Mouse (Mus musculus) embryonic facial prominence, embryonic 15.5 days (tissue): Measurements from ENCODE around the gene Taar5. TPM values are rescaled to one million over a fixed set of nuclear protein-coding genes. Genes with fewer than 3 reads are reported as not detected.

Experiments used
- ATAC-seq: fragments of 200-750 bp; cut with Nextera tagmentation; 2 replicates; pipeline ENCODE4 v1.8.0; 2017; ENCODE audit warnings: low read depth, moderate TSS enrichment; ENCODE audit not compliant: insufficient number of reproducible peaks, low FRiP score, low TSS enrichment
- H3K27ac ChIP-seq: fragments of 300-500 bp; sonication (generic); replicated peaks from 2 replicates; pipeline ENCODE4 v1.5.1; 2015; ENCODE audit warnings: mild to moderate bottlenecking, inconsistent platforms
- H3K27me3 ChIP-seq: fragments of 300-500 bp; sonication (generic); 2 replicates; pipeline ENCODE4 v1.6.1; 2015; ENCODE audit warnings: inconsistent platforms
- H3K36me3 ChIP-seq: fragments of 300-500 bp; sonication (generic); 2 replicates; pipeline ENCODE4 v1.6.1; 2015; ENCODE audit warnings: mild to moderate bottlenecking, inconsistent platforms
- H3K4me1 ChIP-seq: fragments of 300-500 bp; sonication (generic); 2 replicates; pipeline ENCODE4 v1.6.1; 2015; ENCODE audit warnings: inconsistent platforms
- H3K4me2 ChIP-seq: fragments of 300-500 bp; sonication (generic); replicated peaks from 2 replicates; pipeline ENCODE4 v1.6.1; 2015; ENCODE audit warnings: mild to moderate bottlenecking, inconsistent platforms
- H3K4me3 ChIP-seq: fragments of 300-500 bp; sonication (generic); replicated peaks from 2 replicates; pipeline ENCODE4 v1.5.1; 2015; ENCODE audit warnings: mild to moderate bottlenecking, inconsistent platforms
- H3K9ac ChIP-seq: fragments of 300-500 bp; sonication (generic); 2 replicates; pipeline ENCODE4 v1.6.1; 2015; ENCODE audit warnings: inconsistent platforms
- H3K9me3 ChIP-seq: fragments of 300-500 bp; sonication (generic); replicated peaks from 2 replicates; pipeline ENCODE4 v1.6.1; 2016; ENCODE audit warnings: inconsistent platforms
- WGBS: fragments of 180-500 bp; shearing (Covaris S2); methylation state at CpG from one replicate; pipeline ENCODE4 v1.1.7; 2015; 5-methylcytosine and 5-hydroxymethylcytosine counted together
- polyA plus RNA-seq: library from polyadenylated mRNA; unstranded; fragments of >200 nt; fragmentation: Nextera tagmentation; extraction: Ambion mirVana; gene quantifications from 2 replicates; pipeline ENCODE4 v1.2.1, GENCODE M21; 2015

Gene Taar5
- polyA plus RNA-seq: not detected in 2 replicates

DNA sequence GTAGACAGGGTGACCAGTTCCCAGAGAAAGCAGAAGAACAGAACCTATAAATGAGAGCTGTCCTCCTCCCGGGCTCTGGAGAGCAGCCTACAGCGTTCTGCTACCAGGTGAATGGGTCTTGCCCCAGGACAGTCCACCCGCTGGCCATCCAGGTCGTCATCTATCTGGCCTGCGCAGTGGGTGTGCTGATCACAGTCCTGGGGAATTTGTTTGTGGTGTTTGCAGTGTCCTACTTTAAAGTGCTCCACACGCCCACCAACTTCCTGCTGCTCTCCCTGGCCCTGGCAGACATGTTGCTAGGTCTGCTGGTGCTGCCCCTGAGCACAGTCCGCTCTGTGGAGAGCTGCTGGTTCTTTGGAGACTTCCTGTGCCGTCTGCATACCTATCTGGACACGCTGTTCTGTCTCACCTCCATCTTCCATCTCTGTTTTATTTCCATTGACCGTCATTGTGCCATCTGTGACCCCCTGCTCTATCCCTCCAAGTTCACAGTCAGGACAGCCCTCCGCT, at the start of gene Taar5:
Taar5 (plus strand) TSS at position 51 of the 510 bp plus-strand sequence.
- Histone ChIP-seq H3K9ac (no peak within 1 kb of the TSS), H3K27ac (no peak within 1 kb of the TSS), H3K4me1 (no peaks in the 10 kb centered on the region), H3K4me2 (no peak within 1 kb of the TSS), H3K9me3 (no peaks in the 10 kb centered on the region), H3K27me3 (no peaks in the 10 kb centered on the region), H3K36me3 (no peaks in the 10 kb centered on the region), H3K4me3 (no peak within 1 kb of the TSS)
- no peak for ATAC-seq
- WGBS: 88% methylated on average over 11 of the region's 11 CpGs

DNA sequence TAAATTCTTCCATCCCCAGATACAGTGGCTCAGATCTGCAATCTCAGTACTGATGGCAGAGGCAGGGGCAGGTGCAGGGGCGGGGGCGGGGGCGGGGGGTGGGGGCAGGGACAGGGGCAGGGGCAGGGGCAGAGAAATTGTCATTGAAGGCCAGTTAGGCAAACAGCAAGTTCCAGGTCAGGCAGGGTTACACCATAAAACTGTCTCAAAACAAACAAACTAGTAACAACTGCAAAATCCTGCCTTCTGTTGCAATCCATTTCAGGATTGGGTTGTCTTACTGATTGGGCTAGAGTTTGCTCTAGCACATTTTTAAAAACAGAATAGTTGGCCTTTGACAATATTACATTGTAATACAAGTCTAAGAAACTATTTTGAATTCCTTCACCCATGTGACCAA, 48.0 kb upstream of the Taar5 start:
- Histone ChIP-seq H3K36me3 (no peaks in the 10 kb centered on the region), H3K4me1 (no peaks in the 10 kb centered on the region), H3K27me3 (no peaks in the 10 kb centered on the region), H3K9ac (no peak overlapping the region), H3K4me2 (no peak overlapping the region), H3K4me3 (no peak overlapping the region), H3K9me3 (no peaks in the 10 kb centered on the region), H3K27ac (no peak overlapping the region)
- 79% methylated on average over 3 of the region's 3 CpGs for WGBS
- ATAC-seq: no peak

DNA sequence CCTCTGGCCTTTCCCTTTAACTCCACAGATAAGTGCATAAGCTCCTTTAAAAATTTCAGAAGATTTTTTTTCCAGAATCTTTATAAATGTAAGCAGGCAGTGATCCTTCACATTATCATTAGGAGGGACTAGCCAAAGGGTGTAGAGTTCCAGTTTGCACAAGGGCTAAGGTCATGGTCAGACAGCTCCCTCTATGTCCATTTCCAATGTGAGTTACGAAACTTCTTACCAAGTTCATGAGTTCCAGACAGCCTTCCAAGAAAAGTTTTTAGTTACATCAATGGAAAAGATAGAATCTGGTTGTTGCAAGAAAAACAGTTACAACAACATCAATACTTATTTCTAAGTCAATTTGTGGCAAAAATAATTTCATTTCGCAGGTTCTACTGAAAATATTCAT, 46.6 kb upstream of the Taar5 start:
- WGBS: 79% methylated on average over 2 of the region's 2 CpGs
- Histone ChIP-seq H3K9me3 (no peaks in the 10 kb centered on the region), H3K9ac (no peak overlapping the region), H3K27ac (no peak overlapping the region), H3K4me3 (no peak overlapping the region), H3K36me3 (no peaks in the 10 kb centered on the region), H3K4me1 (no peaks in the 10 kb centered on the region), H3K4me2 (no peak overlapping the region), H3K27me3 (no peaks in the 10 kb centered on the region)
- no peak for ATAC-seq

DNA sequence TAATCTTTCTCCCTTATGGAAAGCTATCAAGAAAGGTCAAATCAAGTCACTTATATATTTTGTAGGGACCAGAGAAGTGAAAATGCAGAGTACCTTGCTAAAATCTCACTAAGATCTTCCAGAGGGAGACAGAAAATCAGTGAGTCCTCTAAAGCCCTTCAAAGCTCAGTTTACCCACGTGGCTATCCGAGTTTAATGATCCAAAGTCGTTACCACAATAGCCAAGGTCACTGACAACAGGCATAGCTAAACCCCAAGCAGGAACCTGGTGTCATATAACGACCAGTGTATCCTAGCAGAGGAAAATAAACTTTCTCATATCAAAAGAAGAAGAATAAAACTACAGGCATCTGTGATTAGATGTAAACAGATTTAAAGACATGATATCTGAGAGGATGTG, 32.9 kb upstream of the Taar5 start:
- Histone ChIP-seq H3K4me2 (no peak overlapping the region), H3K27ac (no peak overlapping the region), H3K36me3 (no peaks in the 10 kb centered on the region), H3K4me3 (no peak overlapping the region), H3K27me3 (no peaks in the 10 kb centered on the region), H3K9ac (no peak overlapping the region), H3K4me1 (no peaks in the 10 kb centered on the region), H3K9me3 (no peaks in the 10 kb centered on the region)
- no peak for ATAC-seq
- WGBS: 35% methylated on average over 4 of the region's 4 CpGs

DNA sequence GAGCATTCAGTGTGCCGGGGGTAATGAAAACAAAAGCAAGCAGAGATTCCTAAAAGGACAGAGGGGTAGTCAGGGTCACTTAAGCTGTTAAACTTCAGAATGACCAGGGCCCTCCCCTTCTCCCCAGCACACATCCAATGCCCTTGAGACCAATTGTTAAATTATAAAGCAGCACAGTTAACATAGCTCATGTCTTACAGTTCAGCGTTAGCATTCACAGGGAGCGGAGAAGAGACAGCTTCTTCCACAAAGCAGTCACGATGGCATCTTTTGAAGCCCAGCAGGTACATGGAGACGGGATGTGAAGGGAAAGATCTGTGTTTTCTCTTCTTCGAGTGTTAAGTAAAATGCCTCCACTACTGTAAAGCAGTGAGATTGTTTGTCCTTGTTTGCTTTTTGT, 32.2 kb upstream of the Taar5 start, which contains the start of gene Taar2:
Taar2 (plus strand) TSS at position 261 of the 400 bp plus-strand sequence.
- no peak within 1 kb of the TSS for H3K4me3 ChIP-seq
- H3K27me3 ChIP-seq: no peaks in the 10 kb centered on the region
- no peak for ATAC-seq
- H3K9me3 ChIP-seq: no peaks in the 10 kb centered on the region
- H3K36me3 ChIP-seq: no peaks in the 10 kb centered on the region
- no peak within 1 kb of the TSS for H3K4me2 ChIP-seq
- H3K4me1 ChIP-seq: no peaks in the 10 kb centered on the region
- WGBS: 63% methylated on average over 6 of the region's 6 CpGs
- no peak within 1 kb of the TSS for H3K27ac ChIP-seq
- H3K9ac ChIP-seq: no peak within 1 kb of the TSS

DNA sequence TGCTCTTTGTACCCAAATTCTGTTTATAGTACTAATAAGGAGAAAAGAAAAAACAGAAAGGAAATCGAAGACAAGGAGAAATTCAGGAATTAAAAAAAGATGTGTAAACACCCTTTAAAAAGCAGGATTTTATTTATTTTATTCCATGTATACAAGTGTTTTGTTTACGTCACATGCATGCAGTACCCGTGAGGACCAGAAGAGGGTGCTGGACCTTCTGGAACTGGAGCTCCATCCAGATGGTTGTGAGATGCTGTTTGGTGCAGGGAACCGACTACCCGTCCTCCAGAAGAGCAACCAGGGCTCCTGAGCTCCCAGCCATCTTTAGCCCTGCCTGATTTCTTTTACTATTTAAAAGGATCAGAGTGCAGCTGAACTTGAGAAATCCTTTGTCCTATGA, 28.0 kb upstream of the Taar5 start:
- no peaks in the 10 kb centered on the region for H3K27me3 ChIP-seq
- H3K9ac ChIP-seq: no peak overlapping the region
- 66% methylated on average over 5 of the region's 5 CpGs for WGBS
- no peak overlapping the region for H3K4me2 ChIP-seq
- H3K9me3 ChIP-seq: no peaks in the 10 kb centered on the region
- no peaks in the 10 kb centered on the region for H3K36me3 ChIP-seq
- ATAC-seq: no peak
- no peaks in the 10 kb centered on the region for H3K4me1 ChIP-seq
- H3K4me3 ChIP-seq: no peak overlapping the region
- no peak overlapping the region for H3K27ac ChIP-seq

DNA sequence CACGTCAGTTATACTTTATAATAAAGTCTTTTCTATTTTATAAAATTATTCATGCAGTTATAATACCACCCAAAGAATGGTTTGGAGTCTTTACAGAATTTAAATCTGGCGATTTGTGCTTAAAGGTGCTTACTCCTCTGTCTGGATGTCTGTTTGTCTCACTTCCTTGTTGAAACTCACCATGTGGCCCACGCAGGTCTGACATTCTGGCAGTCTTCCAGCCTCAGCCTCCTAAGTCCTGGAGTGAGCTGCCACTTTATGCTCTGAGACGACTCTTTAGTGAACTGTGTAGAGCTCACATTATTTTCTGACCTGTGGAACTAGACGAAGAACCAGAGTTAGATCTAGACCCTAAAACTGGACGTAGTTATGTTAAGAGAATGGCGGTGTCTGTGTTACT, 22.5 kb upstream of the Taar5 start:
- Histone ChIP-seq H3K27ac (no peak overlapping the region), H3K4me3 (no peak overlapping the region)
- ATAC-seq: no peak

DNA sequence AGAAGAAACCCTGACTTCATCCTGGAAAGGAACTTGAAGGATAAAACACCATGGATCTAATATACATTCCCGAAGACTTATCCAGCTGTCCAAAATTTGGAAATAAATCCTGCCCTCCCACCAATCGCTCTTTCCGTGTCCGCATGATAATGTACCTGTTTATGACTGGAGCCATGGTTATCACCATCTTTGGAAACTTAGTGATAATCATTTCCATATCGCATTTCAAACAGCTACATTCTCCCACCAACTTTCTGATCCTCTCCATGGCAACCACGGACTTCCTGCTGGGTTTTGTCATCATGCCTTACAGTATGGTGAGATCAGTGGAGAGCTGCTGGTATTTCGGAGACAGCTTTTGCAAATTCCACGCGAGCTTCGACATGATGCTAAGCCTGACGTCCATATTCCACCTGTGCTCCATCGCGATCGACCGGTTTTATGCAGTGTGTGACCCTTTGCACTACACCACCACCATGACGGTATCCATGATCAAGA, 20.9 kb upstream of the Taar5 start, which contains the start of gene Taar3:
Taar3 (plus strand) TSS at position 51 of the 498 bp plus-strand sequence.
- Histone ChIP-seq H3K4me2 (no peak within 1 kb of the TSS), H3K27ac (no peak within 1 kb of the TSS), H3K4me1 (no peaks in the 10 kb centered on the region), H3K9me3 (no peaks in the 10 kb centered on the region), H3K9ac (no peak within 1 kb of the TSS), H3K27me3 (no peaks in the 10 kb centered on the region), H3K4me3 (no peak within 1 kb of the TSS), H3K36me3 (no peaks in the 10 kb centered on the region)
- 81% methylated on average over 16 of the region's 16 CpGs for WGBS
- ATAC-seq: no peak

More for the DNA sequence above, 22.5 kb upstream of the Taar5 start:
- Histone ChIP-seq H3K9me3 (no peaks in the 10 kb centered on the region), H3K4me2 (no peak overlapping the region), H3K27me3 (no peaks in the 10 kb centered on the region), H3K9ac (no peak overlapping the region), H3K4me1 (no peaks in the 10 kb centered on the region), H3K36me3 (no peaks in the 10 kb centered on the region)
- WGBS: 64% methylated on average over 7 of the region's 7 CpGs

DNA sequence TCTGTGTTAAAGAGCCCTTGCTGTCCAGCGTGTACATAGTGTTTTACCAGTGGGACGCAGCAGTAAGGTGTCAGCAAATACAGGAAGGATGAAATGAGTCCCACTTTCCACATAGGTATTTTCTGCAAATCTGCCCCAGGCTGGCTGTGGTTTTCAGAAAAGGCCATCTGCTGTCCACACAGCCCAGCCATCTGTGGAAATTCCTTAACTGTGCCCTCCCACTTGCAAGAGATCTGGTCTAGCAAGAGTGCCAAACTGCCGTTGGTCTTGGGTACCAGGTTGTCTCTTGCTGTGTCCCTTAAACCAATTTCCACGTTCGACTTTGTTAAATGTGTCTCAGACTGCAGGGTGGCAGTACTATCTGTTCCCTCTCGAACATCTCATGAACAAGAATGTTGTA, 18.8 kb upstream of the Taar5 start:
- WGBS: 76% methylated on average over 6 of the region's 6 CpGs
- no peak for ATAC-seq

DNA sequence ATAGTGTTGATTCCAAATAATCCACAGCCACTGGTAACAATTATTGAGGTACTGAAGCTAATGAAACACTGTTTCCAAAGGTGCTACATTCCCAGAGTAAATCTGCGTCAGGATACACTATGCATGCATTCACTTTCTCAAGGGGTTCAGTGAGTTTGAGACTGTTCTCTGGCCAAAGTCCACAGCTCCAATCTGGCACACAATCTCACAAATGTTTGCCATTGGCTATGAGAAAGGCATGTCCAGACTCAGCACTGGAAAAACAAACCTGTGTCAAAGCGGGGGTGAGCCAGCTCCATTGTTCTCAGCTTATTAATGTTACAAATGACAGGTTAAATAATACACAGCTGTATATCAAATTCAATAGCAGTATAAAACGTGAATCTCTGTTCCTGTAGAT, 11.4 kb upstream of the Taar5 start:
- Histone ChIP-seq H3K4me1 (no peaks in the 10 kb centered on the region), H3K27me3 (no peaks in the 10 kb centered on the region), H3K36me3 (no peaks in the 10 kb centered on the region), H3K9me3 (no peaks in the 10 kb centered on the region), H3K9ac (no peak overlapping the region), H3K4me3 (no peak overlapping the region), H3K27ac (no peak overlapping the region), H3K4me2 (no peak overlapping the region)
- ATAC-seq: no peak
- WGBS: 45% methylated on average over 3 of the region's 3 CpGs

More for the DNA sequence above, 18.8 kb upstream of the Taar5 start:
- H3K4me2 ChIP-seq: no peak overlapping the region
- no peaks in the 10 kb centered on the region for H3K9me3 ChIP-seq
- H3K36me3 ChIP-seq: no peaks in the 10 kb centered on the region
- H3K27ac ChIP-seq: no peak overlapping the region
- H3K9ac ChIP-seq: no peak overlapping the region
- no peaks in the 10 kb centered on the region for H3K27me3 ChIP-seq
- H3K4me3 ChIP-seq: no peak overlapping the region
- no peaks in the 10 kb centered on the region for H3K4me1 ChIP-seq

DNA sequence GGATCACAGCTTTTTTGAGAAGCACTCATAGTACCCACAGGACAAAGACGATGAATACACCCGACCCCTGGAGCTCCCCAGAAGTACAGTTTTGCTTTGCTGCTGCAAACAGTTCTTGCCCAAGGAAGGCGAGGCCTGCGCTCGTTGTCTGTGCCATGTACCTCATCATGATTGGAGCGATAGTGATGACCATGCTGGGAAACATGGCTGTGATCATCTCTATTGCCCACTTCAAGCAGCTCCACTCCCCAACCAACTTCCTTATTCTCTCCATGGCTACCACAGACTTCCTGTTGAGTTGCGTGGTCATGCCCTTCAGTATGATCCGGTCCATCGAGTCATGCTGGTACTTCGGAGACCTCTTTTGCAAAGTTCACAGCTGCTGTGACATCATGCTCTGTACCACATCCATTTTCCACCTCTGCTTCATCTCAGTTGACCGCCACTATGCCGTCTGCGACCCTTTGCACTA, 10.0 kb upstream of the Taar5 start, which contains the start of gene Taar4:
Taar4 (plus strand) TSS at position 51 of the 472 bp plus-strand sequence.
- ATAC-seq: no peak
- 96% methylated on average over 13 of the region's 13 CpGs for WGBS
- Histone ChIP-seq H3K9ac (no peak within 1 kb of the TSS), H3K27me3 (no peaks in the 10 kb centered on the region), H3K9me3 (no peaks in the 10 kb centered on the region), H3K4me2 (no peak within 1 kb of the TSS), H3K4me1 (no peaks in the 10 kb centered on the region), H3K27ac (no peak within 1 kb of the TSS), H3K4me3 (no peak within 1 kb of the TSS), H3K36me3 (no peaks in the 10 kb centered on the region)

DNA sequence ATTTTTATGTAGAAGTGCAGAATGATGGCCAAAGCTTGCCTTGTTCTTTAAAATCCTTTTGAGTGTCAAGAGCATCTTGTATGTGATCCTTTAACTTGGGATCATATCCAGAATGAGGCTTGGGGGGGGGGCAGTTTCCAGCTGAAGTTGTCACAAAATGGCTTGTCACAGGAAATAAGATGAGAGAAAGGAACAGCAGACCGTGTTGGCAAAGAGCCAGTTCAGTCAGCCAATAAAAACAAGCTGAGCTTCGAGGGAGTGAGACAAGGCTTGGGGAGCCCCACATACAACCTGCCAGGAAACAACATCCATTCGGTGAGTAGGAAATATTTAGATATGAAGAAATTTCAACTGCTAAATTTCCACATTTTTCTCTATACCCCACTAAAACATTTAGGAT, 7.1 kb upstream of the Taar5 start:
- no peaks in the 10 kb centered on the region for H3K36me3 ChIP-seq
- no peaks in the 10 kb centered on the region for H3K9me3 ChIP-seq
- 41% methylated on average over 3 of the region's 3 CpGs for WGBS
- no peak overlapping the region for H3K27ac ChIP-seq
- H3K4me1 ChIP-seq: no peaks in the 10 kb centered on the region
- no peak overlapping the region for H3K4me2 ChIP-seq
- H3K27me3 ChIP-seq: no peaks in the 10 kb centered on the region
- H3K9ac ChIP-seq: no peak overlapping the region
- H3K4me3 ChIP-seq: no peak overlapping the region
- ATAC-seq: no peak
